Mouse (Mus musculus): ENCODE results near the gene Mrc2.

DNA sequence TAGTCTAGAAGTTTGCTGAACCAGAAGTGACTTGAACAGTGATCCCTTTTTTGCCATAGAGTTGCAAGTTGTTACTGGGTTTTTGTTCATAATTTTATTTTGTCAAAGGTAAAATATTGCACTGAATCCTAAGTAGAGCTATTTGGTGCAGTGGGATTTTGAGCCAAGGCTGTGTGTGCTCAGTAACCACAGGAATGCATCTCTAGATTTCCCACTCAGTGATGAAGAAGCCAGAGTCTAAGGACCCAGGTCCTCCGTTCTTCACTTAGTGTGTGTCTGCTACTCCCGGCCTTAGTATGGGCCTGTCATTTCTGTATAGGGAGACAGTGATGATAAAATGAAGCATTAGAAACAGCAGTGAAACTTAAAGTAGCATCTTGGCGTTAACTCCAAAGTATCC lies 27.5 kb upstream of the Mrc2 start:
- TF ChIP-seq CTCF (IDR thresholded peaks at IDR 0.05; ENCODE audit: low read depth) (no peak), EP300 (IDR thresholded peaks at IDR 0.05; ENCODE audit: low read depth) (no peak)
